In the genomic region with DNA sequence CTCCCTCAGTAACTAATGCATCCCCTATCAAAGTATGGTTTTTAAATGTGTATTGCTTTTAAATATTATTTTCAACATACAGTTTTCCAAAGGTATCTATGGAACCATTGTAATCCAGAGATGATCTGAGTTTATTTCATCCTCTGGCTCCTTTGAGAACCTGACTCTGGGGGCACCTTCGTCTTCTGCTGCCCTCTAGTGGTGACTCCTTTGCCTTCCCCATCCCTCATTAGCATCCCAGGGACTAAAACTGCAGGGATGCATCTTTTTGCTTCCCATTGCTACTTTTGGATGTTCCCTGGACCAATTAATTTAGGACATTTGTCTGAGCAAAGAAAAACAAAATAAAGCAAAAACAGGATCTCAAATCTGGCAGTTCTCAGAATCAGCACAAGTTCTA, we compare ENCODE assay signal across 7 mouse cellular contexts.
DNase-seq lines count a peak whose midpoint lies in the region; ATAC-seq and TF ChIP-seq lines count a peak whose summit lies in the region.

No protein-coding gene starts in this region.

- H3K36me3 ChIP-seq in C2C12 (ENCODE audit: control insufficient read depth, insufficient read depth) (no peaks in the 10 kb centered on the region), CH12.LX (replicated peaks in 1 of 2; ENCODE audit: control insufficient read depth in 1 of 2, insufficient read depth in 1 of 2, low read length in 1 of 2) (no peaks in the 10 kb centered on the region)
- H3K36me3 ChIP-seq in forebrain, embryonic 15.5 days, result no peaks in the 10 kb centered on the region
- H3K36me3 ChIP-seq in kidney, embryonic 14.5 days (ENCODE audit: control insufficient read depth, insufficient read depth, low read length), result no peaks in the 10 kb centered on the region
- H3K36me3 ChIP-seq in liver, embryonic 14.5 days (replicated peaks; ENCODE audit: control insufficient read depth, insufficient read depth, low read depth), result no peaks in the 10 kb centered on the region

- peak; percentile 79 for ATAC-seq in forebrain, embryonic 15.5 days (replicated peaks)
- ATAC-seq in kidney, embryonic 14.5 days (ENCODE audit: low FRiP score, low TSS enrichment), result peak; percentile 49; the same call in 1 of the 2 replicates
- no peak for ATAC-seq in liver, embryonic 14.5 days (ENCODE audit: insufficient read depth)

- peak; percentile 87 for TF ChIP-seq RAD21 in CH12.LX (IDR thresholded peaks at IDR 0.05; ENCODE audit: low read depth, low read length)

- WGBS in forebrain, embryonic 15.5 days, result 0% methylated on average over 1 of the region's 1 CpGs
- WGBS in kidney, embryonic 14.5 days, result 3% methylated on average over 1 of the region's 1 CpGs
- whole genome bisulfite sequencing in liver, embryonic 14.5 days (ENCODE audit: insufficient replicate concordance), result 3% methylated on average over 1 of the region's 1 CpGs

- no peak overlapping the region for H3K4me3 ChIP-seq in C2C12 (ENCODE audit: insufficient read depth, poor library complexity, severe bottlenecking)
- no peak overlapping the region for H3K4me3 ChIP-seq in CH12.LX (replicated peaks in 1 of 3; ENCODE audit: low read depth in 2 of 3, low read length in 2 of 3, poor library complexity in 1 of 3)
- H3K4me3 ChIP-seq in forebrain, embryonic 15.5 days, result no peak overlapping the region
- H3K4me3 ChIP-seq in kidney, embryonic 14.5 days (ENCODE audit: low read length), result no peak overlapping the region
- no peak overlapping the region for H3K4me3 ChIP-seq in liver, embryonic 14.5 days (ENCODE audit: insufficient read depth in 1 of 2, low read depth in 2 of 2, low read length in 2 of 2)

- no peak overlapping the region for H3K27ac ChIP-seq in CH12.LX (ENCODE audit: insufficient read depth, low read depth)
- H3K27ac ChIP-seq in forebrain, embryonic 15.5 days (replicated peaks), result no peak overlapping the region
- H3K27ac ChIP-seq in kidney, embryonic 14.5 days (ENCODE audit: low read depth, low read length), result no peak overlapping the region
- H3K27ac ChIP-seq in liver, embryonic 14.5 days, result no peak overlapping the region

- no peak overlapping the region for H3K9ac ChIP-seq in CH12.LX (ENCODE audit: insufficient read depth, low read depth)
- no peak overlapping the region for H3K9ac ChIP-seq in forebrain, embryonic 15.5 days (replicated peaks)
- no peak overlapping the region for H3K9ac ChIP-seq in kidney, embryonic 14.5 days (ENCODE audit: low read depth, low read length)
- H3K9ac ChIP-seq in liver, embryonic 14.5 days (replicated peaks), result no peak overlapping the region

- H3K9me3 ChIP-seq in CH12.LX (replicated peaks; ENCODE audit: low read length), result no peaks in the 10 kb centered on the region
- no peaks in the 10 kb centered on the region for H3K9me3 ChIP-seq in forebrain, embryonic 15.5 days
- H3K9me3 ChIP-seq in kidney, embryonic 14.5 days (ENCODE audit: control insufficient read depth, low read length), result no peaks in the 10 kb centered on the region
- no peaks in the 10 kb centered on the region for H3K9me3 ChIP-seq in liver, embryonic 14.5 days (ENCODE audit: control insufficient read depth, low read length)

- no peaks in the 10 kb centered on the region; a peak in 1 of 4 replicates for H3K4me1 ChIP-seq in CH12.LX (ENCODE audit: control insufficient read depth in 1 of 2, insufficient read depth in 2 of 2)
- H3K4me1 ChIP-seq in forebrain, embryonic 15.5 days, result no peaks in the 10 kb centered on the region
- no peaks in the 10 kb centered on the region for H3K4me1 ChIP-seq in kidney, embryonic 14.5 days (ENCODE audit: control insufficient read depth, insufficient read depth, low read length)
- H3K4me1 ChIP-seq in liver, embryonic 14.5 days (replicated peaks; ENCODE audit: control insufficient read depth in 2 of 2, insufficient read depth in 2 of 2, low read length in 1 of 2), result peaks cover 0 to 3% of the 10 kb centered on the region in 2 experiments; a peak in 1 of 4 replicates

- TF ChIP-seq CTCF in C2C12 (IDR thresholded peaks at IDR 0.05; ENCODE audit: control insufficient read depth, insufficient read depth, insufficient read length) (peak; percentile 49), CH12.LX (conservative IDR thresholded peaks at IDR 0.05 in 1 of 2, IDR thresholded peaks at IDR 0.05 in 1 of 2; ENCODE audit: low read depth in 2 of 2, low read length in 2 of 2) (peak; percentile 81 to 92)
- TF ChIP-seq CTCF in liver, embryonic 14.5 days (IDR thresholded peaks at IDR 0.05; ENCODE audit: low read depth), result peak; percentile 81

- no peak for TF ChIP-seq EP300 in CH12.LX (IDR thresholded peaks at IDR 0.05; ENCODE audit: low read length)
- no peak for TF ChIP-seq EP300 in liver, embryonic 14.5 days (IDR thresholded peaks at IDR 0.05; ENCODE audit: low read depth)

- peak; percentile 55 for DNase-seq in CH12.LX (ENCODE audit: extremely low read depth)
- peak; percentile 21 for DNase-seq in c-Kit-positive CD71-positive TER-119-positive erythroid progenitor cells, embryonic 14.5 days (ENCODE audit: low spot score)
- peak in 1 of 3 experiments; percentile 11 for DNase-seq in liver, embryonic 14.5 days (ENCODE audit: low read depth in 3 of 3, low spot score in 3 of 3)
- DNase-seq in retina, postnatal 7 days (ENCODE audit: low read depth, low spot score), result peak; percentile 33

- TF ChIP-seq POLR2A in CH12.LX (IDR thresholded peaks at IDR 0.05; ENCODE audit: low read depth, low read length), result no peak

- dilution Hi-C loops in CH12.LX (cut with MboI; ENCODE audit: extremely low pct_ligation_motif_present, extremely low pct_unique_long_range_greater_than_20kb, low sequenced_read_pairs), result no loop called here

- no peak overlapping the region for H3ac ChIP-seq in C2C12 (ENCODE audit: control insufficient read depth, insufficient read length, low read depth)

- no peaks in the 10 kb centered on the region for H3K79me3 ChIP-seq in C2C12 (ENCODE audit: low read depth)

- in situ Hi-C loops in CH12.LX (cut with MboI; ENCODE audit: low pct_ligation_motif_present, low pct_unique_long_range_greater_than_20kb, low sequenced_read_pairs), result loop anchor here (5.0 to 25.0 kb wide), 3 partner anchors 163 to 523 kb away; a partner anchor contains a TSS

- H3K27me3 ChIP-seq in C2C12 (ENCODE audit: control insufficient read depth, insufficient read depth, insufficient read length), result peaks cover 41% of the 10 kb centered on the region
- no peaks in the 10 kb centered on the region for H3K27me3 ChIP-seq in CH12.LX (replicated peaks)
- H3K27me3 ChIP-seq in forebrain, embryonic 15.5 days, result no peaks in the 10 kb centered on the region
- H3K27me3 ChIP-seq in kidney, embryonic 14.5 days (ENCODE audit: control insufficient read depth, insufficient read depth, low read length), result no peaks in the 10 kb centered on the region
- no peaks in the 10 kb centered on the region; the same call in 1 of the 2 replicates for H3K27me3 ChIP-seq in liver, embryonic 14.5 days (ENCODE audit: control insufficient read depth, insufficient read depth, low read length)

- no peak overlapping the region for H3K4me2 ChIP-seq in CH12.LX (ENCODE audit: insufficient read depth, low read depth, poor library complexity, severe bottlenecking)
- no peak overlapping the region for H3K4me2 ChIP-seq in forebrain, embryonic 15.5 days (replicated peaks)
- H3K4me2 ChIP-seq in kidney, embryonic 14.5 days (replicated peaks; ENCODE audit: low read depth, low read length), result no peak overlapping the region
- H3K4me2 ChIP-seq in liver, embryonic 14.5 days (ENCODE audit: low read depth), result no peak overlapping the region

- H3K79me2 ChIP-seq in C2C12 (ENCODE audit: control insufficient read depth, insufficient read depth), result no peaks in the 10 kb centered on the region
- H3K79me2 ChIP-seq in CH12.LX (replicated peaks; ENCODE audit: control insufficient read depth, extremely low read depth, insufficient read depth, poor library complexity, severe bottlenecking), result no peaks in the 10 kb centered on the region

TF ChIP-seq in C2C12, 6 proteins besides CTCF, POLR2A, EP300 and RAD21:
- TF ChIP-seq MYOG (IDR thresholded peaks at IDR 0.05; ENCODE audit: control insufficient read depth, extremely low read depth, insufficient read length), result no peak
- TF ChIP-seq MYOD1 (IDR thresholded peaks at IDR 0.05; ENCODE audit: control insufficient read depth, insufficient read length, low read depth), result no peak
- TF ChIP-seq FOSL1 (IDR thresholded peaks at IDR 0.05; ENCODE audit: insufficient read depth, low read length, poor library complexity, severe bottlenecking), result no peak
- no peak for TF ChIP-seq CEBPB (IDR thresholded peaks at IDR 0.05; ENCODE audit: low read depth)
- no peak for TF ChIP-seq MAX (IDR thresholded peaks at IDR 0.05)
- no peak for TF ChIP-seq USF1 (IDR thresholded peaks at IDR 0.05; ENCODE audit: low read depth)
TF ChIP-seq in C2C12: peak in this region for 0.

TF ChIP-seq in CH12.LX, 34 proteins besides CTCF, POLR2A, EP300 and RAD21:
- TF ChIP-seq CHD1 (IDR thresholded peaks at IDR 0.05; ENCODE audit: low read depth, low read length) (no peak), ZC3H11A (IDR thresholded peaks at IDR 0.05; ENCODE audit: low read depth, low read length) (peak; percentile 34; the same call in 1 of the 2 replicates), SMC3 (IDR thresholded peaks at IDR 0.05; ENCODE audit: low read depth, low read length) (peak; percentile 83), MAX (IDR thresholded peaks at IDR 0.05; ENCODE audit: low read length) (no peak)
